Mouse (Mus musculus): Measurements from ENCODE around the gene 4930503B20Rik. TPM values are rescaled to one million over a fixed set of nuclear protein-coding genes. Genes with fewer than 3 reads are reported as not detected.

The 4930503B20Rik gene
- polyA plus RNA-seq, 1 experiment from 2014 or later = not detected

GRCm38 (mm10) chr3:146641818-146642427 lies 9.2 kb downstream of the 4930503B20Rik start:
- no peak for ATAC-seq (ENCODE audit: insufficient number of reproducible peaks, insufficient read depth, low FRiP score, low read depth)

DNA sequence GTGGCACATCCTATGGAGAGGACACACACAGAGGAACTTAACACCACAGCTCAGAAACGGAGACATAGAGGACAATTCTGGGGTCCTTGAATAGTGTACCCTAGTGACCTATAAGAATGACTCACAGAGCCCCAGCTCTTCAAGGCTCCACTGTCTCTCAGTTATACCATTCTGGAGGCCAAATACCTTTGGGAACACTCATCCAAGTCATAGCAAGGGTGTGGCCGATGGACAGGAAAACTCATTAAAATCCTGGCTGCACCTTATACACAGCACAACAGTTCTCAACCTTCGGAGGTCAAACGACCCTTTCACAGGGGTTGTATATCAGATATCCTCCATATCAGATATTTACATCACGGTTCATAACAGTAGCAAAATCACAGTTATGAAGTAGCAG lies 18.6 kb downstream of the 4930503B20Rik start:
- Histone ChIP-seq H3K9ac (replicated peaks; ENCODE audit: low read depth, low read length) (no peak overlapping the region), H3K27ac (ENCODE audit: low read length) (no peak overlapping the region), H3K9me3 (ENCODE audit: control insufficient read depth, low read depth, low read length) (no peaks in the 10 kb centered on the region), H3K4me2 (replicated peaks; ENCODE audit: low read depth, low read length) (no peak overlapping the region), H3K36me3 (ENCODE audit: control insufficient read depth, insufficient read depth, low read length) (no peaks in the 10 kb centered on the region), H3K4me3 (ENCODE audit: low read depth, low read length) (no peak overlapping the region), H3K27me3 (ENCODE audit: control insufficient read depth, insufficient read depth, low read length) (no peaks in the 10 kb centered on the region), H3K4me1 (ENCODE audit: control insufficient read depth, insufficient read depth, low read length) (no peaks in the 10 kb centered on the region)
- ATAC-seq (ENCODE audit: insufficient number of reproducible peaks, insufficient read depth, low FRiP score, low read depth) = no peak
- 83% methylated on average over 5 of the region's 5 CpGs for WGBS

More at GRCm38 (mm10) chr3:146641818-146642427, 9.2 kb downstream of the 4930503B20Rik start:
- no peaks in the 10 kb centered on the region for H3K4me1 ChIP-seq (ENCODE audit: control insufficient read depth, insufficient read depth, low read length)
- no peaks in the 10 kb centered on the region for H3K9me3 ChIP-seq (ENCODE audit: control insufficient read depth, low read depth, low read length)
- H3K27ac ChIP-seq (ENCODE audit: low read length) = no peak overlapping the region
- WGBS = 44% methylated on average over 4 of the region's 4 CpGs
- no peaks in the 10 kb centered on the region for H3K27me3 ChIP-seq (ENCODE audit: control insufficient read depth, insufficient read depth, low read length)
- H3K9ac ChIP-seq (replicated peaks; ENCODE audit: low read depth, low read length) = no peak overlapping the region
- H3K4me2 ChIP-seq (replicated peaks; ENCODE audit: low read depth, low read length) = no peak overlapping the region
- H3K36me3 ChIP-seq (ENCODE audit: control insufficient read depth, insufficient read depth, low read length) = no peaks in the 10 kb centered on the region
- no peak overlapping the region for H3K4me3 ChIP-seq (ENCODE audit: low read depth, low read length)

DNA sequence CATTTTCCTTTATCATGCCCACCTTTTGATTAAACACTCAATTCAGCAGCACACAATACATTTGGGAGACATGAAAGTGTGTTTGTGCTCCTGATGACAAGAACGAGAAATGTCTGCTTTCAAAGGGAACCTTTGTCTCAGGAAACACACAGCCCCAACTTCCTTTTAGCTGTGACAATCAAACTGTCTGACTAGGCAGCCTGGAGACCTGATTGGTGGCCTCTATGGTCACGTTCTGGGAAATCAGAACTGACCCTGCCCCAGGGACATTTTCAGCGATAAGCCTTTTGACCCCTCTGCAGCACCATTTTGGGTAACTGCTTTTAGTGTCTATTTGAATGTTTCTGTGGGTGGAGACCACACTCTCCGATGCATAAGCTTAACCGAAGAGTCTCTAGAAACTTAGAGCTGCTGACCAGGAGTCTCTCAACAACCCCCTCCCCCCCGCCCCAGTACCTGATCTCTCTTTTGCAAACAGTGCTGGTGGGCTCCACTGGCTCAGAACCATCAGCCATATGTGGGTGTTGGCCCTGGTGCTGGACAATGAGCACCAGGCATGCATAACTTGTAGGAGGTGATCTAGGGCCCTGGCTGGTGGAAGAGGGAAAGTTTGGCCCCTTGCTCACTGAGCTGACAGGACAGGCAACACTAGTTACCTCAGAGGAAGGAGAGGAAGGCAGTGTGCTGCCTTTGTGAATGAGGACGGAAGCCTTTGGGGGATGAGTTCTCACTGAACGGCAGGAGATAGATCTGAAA lies 22.7 kb downstream of the 4930503B20Rik start:
- 73% methylated on average over 8 of the region's 8 CpGs for WGBS

DNA sequence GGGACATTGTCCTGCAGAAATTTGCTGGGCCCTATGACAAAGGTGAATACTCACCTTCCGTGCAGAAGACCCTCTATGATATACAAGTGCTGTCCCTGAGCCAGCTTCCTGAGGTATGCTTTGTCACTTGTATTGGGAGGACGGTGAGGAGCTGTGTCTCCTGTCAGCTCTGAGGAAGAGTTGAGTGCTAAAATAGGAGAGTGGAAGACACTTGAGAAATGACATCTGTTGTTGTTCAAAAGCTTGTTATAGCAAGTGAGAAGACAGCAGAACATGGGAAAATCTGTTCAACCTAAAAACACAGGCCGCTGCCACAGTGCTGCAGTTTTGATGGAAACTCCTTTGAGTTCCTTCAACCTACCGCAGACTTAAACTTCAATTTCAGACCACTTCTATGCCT lies 25.4 kb downstream of the 4930503B20Rik start:
- no peak overlapping the region for H3K4me3 ChIP-seq (ENCODE audit: low read depth, low read length)
- 83% methylated on average over 4 of the region's 4 CpGs for whole genome bisulfite sequencing
- no peak overlapping the region for H3K27ac ChIP-seq (ENCODE audit: low read length)
- no peaks in the 10 kb centered on the region for H3K4me1 ChIP-seq (ENCODE audit: control insufficient read depth, insufficient read depth, low read length)
- H3K36me3 ChIP-seq (ENCODE audit: control insufficient read depth, insufficient read depth, low read length) = no peaks in the 10 kb centered on the region
- H3K9ac ChIP-seq (replicated peaks; ENCODE audit: low read depth, low read length) = no peak overlapping the region
- no peaks in the 10 kb centered on the region for H3K27me3 ChIP-seq (ENCODE audit: control insufficient read depth, insufficient read depth, low read length)
- ATAC-seq (ENCODE audit: insufficient number of reproducible peaks, insufficient read depth, low FRiP score, low read depth) = no peak
- no peak overlapping the region for H3K4me2 ChIP-seq (replicated peaks; ENCODE audit: low read depth, low read length)
- H3K9me3 ChIP-seq (ENCODE audit: control insufficient read depth, low read depth, low read length) = no peaks in the 10 kb centered on the region

More for the DNA sequence above, 22.7 kb downstream of the 4930503B20Rik start:
- Histone ChIP-seq H3K4me3 (ENCODE audit: low read depth, low read length) (no peak overlapping the region), H3K27me3 (ENCODE audit: control insufficient read depth, insufficient read depth, low read length) (no peaks in the 10 kb centered on the region), H3K9me3 (ENCODE audit: control insufficient read depth, low read depth, low read length) (no peaks in the 10 kb centered on the region), H3K4me2 (replicated peaks; ENCODE audit: low read depth, low read length) (no peak overlapping the region), H3K27ac (ENCODE audit: low read length) (no peak overlapping the region), H3K4me1 (ENCODE audit: control insufficient read depth, insufficient read depth, low read length) (no peaks in the 10 kb centered on the region), H3K36me3 (ENCODE audit: control insufficient read depth, insufficient read depth, low read length) (no peaks in the 10 kb centered on the region), H3K9ac (replicated peaks; ENCODE audit: low read depth, low read length) (no peak overlapping the region)
- ATAC-seq (ENCODE audit: insufficient number of reproducible peaks, insufficient read depth, low FRiP score, low read depth) = no peak

DNA sequence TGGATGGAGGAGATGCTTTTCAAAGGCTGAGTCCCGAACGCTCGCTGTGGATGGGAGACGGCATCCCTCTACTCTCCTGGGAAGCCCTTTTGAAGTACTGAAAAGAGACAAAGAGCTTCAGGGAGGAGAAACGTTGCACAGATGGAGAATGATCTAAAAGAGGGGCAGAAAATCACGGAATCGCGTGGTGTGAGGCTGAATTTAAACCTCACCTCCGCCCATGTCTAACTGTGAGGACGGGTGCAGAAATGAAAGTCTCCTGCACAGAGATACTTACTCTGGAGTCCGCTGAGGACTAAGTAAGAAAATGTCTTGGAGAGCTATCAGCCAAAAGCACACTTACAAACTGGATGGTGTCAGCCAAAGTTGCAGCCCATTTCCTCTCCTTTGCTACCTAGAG lies 29.2 kb downstream of the 4930503B20Rik start:
- Histone ChIP-seq H3K4me3 (ENCODE audit: low read depth, low read length) (no peak overlapping the region), H3K4me2 (replicated peaks; ENCODE audit: low read depth, low read length) (no peak overlapping the region), H3K4me1 (ENCODE audit: control insufficient read depth, insufficient read depth, low read length) (no peaks in the 10 kb centered on the region), H3K9ac (replicated peaks; ENCODE audit: low read depth, low read length) (no peak overlapping the region), H3K27me3 (ENCODE audit: control insufficient read depth, insufficient read depth, low read length) (no peaks in the 10 kb centered on the region), H3K36me3 (ENCODE audit: control insufficient read depth, insufficient read depth, low read length) (no peaks in the 10 kb centered on the region), H3K9me3 (ENCODE audit: control insufficient read depth, low read depth, low read length) (no peaks in the 10 kb centered on the region), H3K27ac (ENCODE audit: low read length) (no peak overlapping the region)
- no peak for ATAC-seq (ENCODE audit: insufficient number of reproducible peaks, insufficient read depth, low FRiP score, low read depth)
- WGBS = 84% methylated on average over 11 of the region's 11 CpGs

GRCm38 (mm10) chr3:146620555-146621249 lies 30.4 kb downstream of the 4930503B20Rik start:
- Histone ChIP-seq H3K4me3 (ENCODE audit: low read depth, low read length) (no peak overlapping the region), H3K9me3 (ENCODE audit: control insufficient read depth, low read depth, low read length) (no peaks in the 10 kb centered on the region), H3K36me3 (ENCODE audit: control insufficient read depth, insufficient read depth, low read length) (no peaks in the 10 kb centered on the region), H3K27me3 (ENCODE audit: control insufficient read depth, insufficient read depth, low read length) (no peaks in the 10 kb centered on the region), H3K27ac (ENCODE audit: low read length) (no peak overlapping the region), H3K9ac (replicated peaks; ENCODE audit: low read depth, low read length) (no peak overlapping the region), H3K4me1 (ENCODE audit: control insufficient read depth, insufficient read depth, low read length) (no peaks in the 10 kb centered on the region), H3K4me2 (replicated peaks; ENCODE audit: low read depth, low read length) (no peak overlapping the region)
- 85% methylated on average over 14 of the region's 14 CpGs for WGBS
- no peak for ATAC-seq (ENCODE audit: insufficient number of reproducible peaks, insufficient read depth, low FRiP score, low read depth)

DNA sequence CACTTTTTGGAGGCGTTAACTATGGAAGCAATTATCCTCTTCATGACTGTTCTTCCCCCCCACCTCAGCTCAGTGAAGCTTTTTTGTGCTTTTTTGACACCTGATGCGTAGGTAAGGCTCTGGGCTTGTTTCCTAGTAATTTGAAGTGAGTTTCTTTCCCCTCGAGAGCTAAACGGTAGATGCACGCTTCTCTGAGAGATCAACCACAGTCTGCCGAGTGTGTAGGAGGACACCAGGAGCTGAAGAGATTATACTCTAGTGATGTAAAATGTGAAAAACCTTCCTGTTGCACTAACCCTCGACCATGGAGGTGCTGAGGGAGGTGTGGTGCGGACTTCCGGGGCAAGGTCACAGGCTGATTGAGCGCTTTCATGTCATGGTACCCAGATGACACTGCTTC lies 31.0 kb downstream of the 4930503B20Rik start:
- Histone ChIP-seq H3K4me1 (ENCODE audit: control insufficient read depth, insufficient read depth, low read length) (no peaks in the 10 kb centered on the region), H3K9ac (replicated peaks; ENCODE audit: low read depth, low read length) (no peak overlapping the region), H3K9me3 (ENCODE audit: control insufficient read depth, low read depth, low read length) (no peaks in the 10 kb centered on the region), H3K4me2 (replicated peaks; ENCODE audit: low read depth, low read length) (no peak overlapping the region), H3K36me3 (ENCODE audit: control insufficient read depth, insufficient read depth, low read length) (no peaks in the 10 kb centered on the region), H3K27ac (ENCODE audit: low read length) (no peak overlapping the region), H3K4me3 (ENCODE audit: low read depth, low read length) (no peak overlapping the region), H3K27me3 (ENCODE audit: control insufficient read depth, insufficient read depth, low read length) (no peaks in the 10 kb centered on the region)
- WGBS = 85% methylated on average over 10 of the region's 10 CpGs
- ATAC-seq (ENCODE audit: insufficient number of reproducible peaks, insufficient read depth, low FRiP score, low read depth) = no peak

GRCm38 (mm10) chr3:146618357-146618756 lies 32.8 kb downstream of the 4930503B20Rik start:
- Histone ChIP-seq H3K27me3 (ENCODE audit: control insufficient read depth, insufficient read depth, low read length) (no peaks in the 10 kb centered on the region), H3K4me3 (ENCODE audit: low read depth, low read length) (no peak overlapping the region), H3K27ac (ENCODE audit: low read length) (no peak overlapping the region), H3K4me2 (replicated peaks; ENCODE audit: low read depth, low read length) (no peak overlapping the region), H3K4me1 (ENCODE audit: control insufficient read depth, insufficient read depth, low read length) (no peaks in the 10 kb centered on the region), H3K9me3 (ENCODE audit: control insufficient read depth, low read depth, low read length) (no peaks in the 10 kb centered on the region), H3K36me3 (ENCODE audit: control insufficient read depth, insufficient read depth, low read length) (no peaks in the 10 kb centered on the region), H3K9ac (replicated peaks; ENCODE audit: low read depth, low read length) (no peak overlapping the region)
- ATAC-seq (ENCODE audit: insufficient number of reproducible peaks, insufficient read depth, low FRiP score, low read depth) = no peak
- 61% methylated on average over 4 of the region's 4 CpGs for WGBS

Measured in stomach, embryonic 14.5 days (tissue).